Mouse (Mus musculus): ENCODE data around the gene Tagln2. TPM values are rescaled to one million over a fixed set of nuclear protein-coding genes. Genes with fewer than 3 reads are reported as not detected.

Gene Tagln2
- total RNA-seq, 2 experiments from 2014 or later, result 60.4 to 61.2 TPM

DNA sequence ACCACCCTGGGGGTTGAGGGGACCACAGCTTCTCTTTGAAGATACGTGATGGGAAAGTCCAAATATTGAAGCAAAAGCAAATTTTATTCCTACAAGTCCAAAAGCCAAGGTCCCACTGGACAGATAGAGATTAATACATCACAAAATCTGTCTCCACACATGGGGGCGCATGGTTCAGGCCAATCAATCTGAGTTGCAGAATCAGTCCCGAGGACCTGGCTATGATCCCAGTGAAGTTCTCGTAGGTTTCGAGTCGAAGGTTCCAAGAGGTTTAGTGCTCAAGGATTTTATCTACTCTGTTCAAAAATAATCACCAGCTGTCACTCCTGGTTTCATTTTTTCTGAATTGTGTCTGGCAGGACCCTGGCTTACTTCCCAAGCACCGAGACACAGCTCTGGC lies 51.2 kb downstream of the Tagln2 start:
- intact Hi-C loops (cut with DNase I; ENCODE audit: low total_unique reads), result no loop called here
- no peak for DNase-seq

- DNase-seq, result no peak
- intact Hi-C loops (cut with DNase I; ENCODE audit: low total_unique reads), result no loop called here
Measured at GRCm38 (mm10) chr1:172552623-172553022, 52.8 kb downstream of the Tagln2 start.

DNA sequence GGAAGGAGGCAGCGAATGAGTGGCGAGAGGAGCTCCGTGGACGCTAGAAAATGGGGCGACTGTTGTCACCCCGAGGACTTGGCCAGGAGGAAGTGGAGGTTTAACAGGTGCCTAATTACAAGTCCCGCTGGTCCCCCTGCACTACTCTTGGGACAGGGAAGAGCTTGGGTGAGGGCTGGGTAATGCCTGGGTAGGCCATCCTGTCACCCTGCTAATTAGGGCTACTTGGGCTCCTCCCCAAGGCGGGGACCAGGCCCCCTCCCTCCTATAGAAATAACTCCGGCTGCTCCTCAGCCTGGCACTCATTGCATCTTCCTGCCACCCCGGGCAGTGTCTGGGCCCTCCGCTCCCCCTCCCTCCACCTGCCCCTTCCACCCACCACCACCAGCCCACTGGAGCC lies 55.8 kb downstream of the Tagln2 start, which contains the start of gene Vsig8:
TSS of gene Vsig8 (plus strand) at position 301 of the 400 bp plus-strand sequence.
- intact Hi-C loops (cut with DNase I; ENCODE audit: low total_unique reads), result no loop called here
- DNase-seq, result no peak

Other genes with a start within 250 kb of the Tagln2 start
- gene Atp1a4, start 241.6 kb upstream of the Tagln2 start, total RNA-seq (2021), result under 1 TPM; 0.66 to 0.96 TPM
- 10 to 100 TPM; 11.1 to 12.5 TPM for gene Igsf8, start 238.4 kb upstream of the Tagln2 start, total RNA-seq (2021)
- 1,000 to 10,000 TPM in 1 of 2 experiments, 100 to 1,000 TPM in 1; 826 to 1,026 TPM for gene Atp1a2, start 202.0 kb upstream of the Tagln2 start, total RNA-seq (2021)
- not detected for gene Kcnj9, start 170.7 kb upstream of the Tagln2 start, total RNA-seq (2021)
- gene Kcnj10, start 158.8 kb upstream of the Tagln2 start, total RNA-seq (2021), result under 1 TPM; 0.29 to 0.96 TPM
- gene Pigm, start 123.5 kb upstream of the Tagln2 start, total RNA-seq (2021), result 1 to 10 TPM; 4.4 to 4.8 TPM
- under 1 TPM; 0.33 to 0.57 TPM for gene Slamf9, start 24.7 kb upstream of the Tagln2 start, total RNA-seq (2021)
- under 1 TPM; 0.37 to 0.51 TPM for gene Igsf9, start 18.3 kb upstream of the Tagln2 start, total RNA-seq (2021)
- gene Cfap45, start 20.8 kb downstream of the Tagln2 start, total RNA-seq (2021), result under 1 TPM; 0.40 to 0.45 TPM
- not detected for gene Vsig8, start 55.9 kb downstream of the Tagln2 start, total RNA-seq (2021)
- not detected for gene Slamf8, start 90.5 kb downstream of the Tagln2 start, total RNA-seq (2021)
- gene Fcrl6, start 102.5 kb downstream of the Tagln2 start, total RNA-seq (2021), result not detected
- gene Dusp23, start 132.9 kb downstream of the Tagln2 start, total RNA-seq (2021), result 10 to 100 TPM; 17.4 to 18.4 TPM
- not detected for gene Crp, start 198.0 kb downstream of the Tagln2 start, total RNA-seq (2021)